Mouse (Mus musculus) heart, adult 2 months (tissue): ENCODE measurements around the gene Tango6. TPM values are rescaled to one million over a fixed set of nuclear protein-coding genes. Genes with fewer than 3 reads are reported as not detected.
"Not testable (repeated sequence)": the region's sequence is repeated elsewhere in the genome, so short reads cannot be mapped to it uniquely, and the experiment has no call there.

Source experiments
- DNase-seq, 2 experiments: peaks; one replicate each; pipeline ENCODE4 v3.0.0; 2021
- H3K27ac ChIP-seq: fragments of 200-600 bp; 2 replicates; pipeline ENCODE4 v1.8.1; 2022
- H3K27me3 ChIP-seq: fragments of 200-500 bp; 2 replicates; pipeline ENCODE4 v1.6.1; 2012; ENCODE audit warnings: mild to moderate bottlenecking, low read length, inconsistent platforms, mixed read lengths; ENCODE audit not compliant: control insufficient read depth, insufficient read depth
- H3K36me3 ChIP-seq: fragments of 200-500 bp; 2 replicates; pipeline ENCODE4 v1.6.1; 2012; ENCODE audit warnings: low read length, inconsistent platforms; ENCODE audit not compliant: control insufficient read depth, insufficient read depth
- H3K4me1 ChIP-seq: fragments of 200-500 bp; 2 replicates; pipeline ENCODE4 v1.6.1; 2011; ENCODE audit warnings: low read length; ENCODE audit not compliant: control insufficient read depth, insufficient read depth
- H3K4me3 ChIP-seq: fragments of 200-600 bp; 2 replicates; pipeline ENCODE4 v1.8.1; 2022
- H3K79me2 ChIP-seq: fragments of 200-500 bp; replicated peaks from 2 replicates; pipeline ENCODE4 v1.6.1; 2012; ENCODE audit warnings: mild to moderate bottlenecking, inconsistent platforms, low read length, moderate library complexity, mixed read lengths; ENCODE audit not compliant: control insufficient read depth, insufficient read depth
- H3K9ac ChIP-seq: fragments of 200-500 bp; 2 replicates; pipeline ENCODE4 v1.6.1; 2012; ENCODE audit warnings: low read depth, mild to moderate bottlenecking, control low read depth, inconsistent platforms, low read length, mixed read lengths
- CTCF ChIP-seq: fragments of 200-600 bp; IDR thresholded peaks from 2 replicates; pipeline ENCODE4 v1.8.1; 2022; ENCODE audit warnings: antibody characterized with exemption, mild to moderate bottlenecking, moderate library complexity
- EP300 ChIP-seq: fragments of 200-500 bp; IDR thresholded peaks from 2 replicates; pipeline ENCODE4 v1.6.1; 2011; ENCODE audit warnings: low read depth, low read length, control low read depth; ENCODE audit not compliant: insufficient read depth
- POLR2A ChIP-seq: fragments of 200-500 bp; IDR thresholded peaks from 2 replicates; pipeline ENCODE4 v1.6.1; 2011; ENCODE audit warnings: mild to moderate bottlenecking, low read depth, low read length, control low read depth; ENCODE audit not compliant: insufficient read depth
- WGBS: fragments of 180-500 bp; shearing (Covaris S2); methylation state at CpG from one replicate; pipeline ENCODE4 v1.1.7; 2018; 5-methylcytosine and 5-hydroxymethylcytosine counted together
- intact Hi-C: fragments of 180-260 bp; cut with DNase I; formaldehyde crosslinking; loops from one replicate; pipeline ENCODE4 v1.15.1; 2025
- polyA plus RNA-seq: library from polyadenylated mRNA; depleted of rRNA; stranded (reverse); fragments of >200 nt; gene quantifications from 2 replicates; pipeline ENCODE4 v1.2.3, GENCODE M21; 2012
- total RNA-seq, 2 experiments: library from RNA; stranded (reverse); gene quantifications; 2 replicates each; pipeline ENCODE4 v1.2.3; 2021

The Tango6 gene
- total and polyA plus RNA-seq, 3 experiments = 5.2 to 10.5 (median 10.2) TPM

DNA sequence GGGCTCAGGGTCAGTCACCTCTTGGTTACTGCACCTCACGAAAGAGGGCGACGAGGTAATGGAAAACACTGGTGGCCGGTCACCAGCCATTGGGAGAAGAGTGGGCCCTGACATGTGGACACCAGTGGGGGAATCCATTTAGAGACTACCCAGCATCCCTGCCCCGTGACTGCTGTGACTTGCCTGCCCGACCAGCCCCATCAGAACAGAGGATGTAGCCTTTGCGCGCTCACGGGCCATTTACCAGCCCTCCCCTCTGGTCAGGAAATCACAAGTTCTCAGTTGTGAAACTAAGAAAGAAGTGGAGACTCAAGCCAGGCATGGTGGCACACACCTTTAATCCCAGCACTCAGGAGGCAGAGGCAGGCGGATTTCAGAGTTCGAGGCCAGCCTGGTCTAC lies 118.4 kb downstream of the Tango6 start:
- H3K36me3 ChIP-seq = peaks cover 2% of the 10 kb centered on the region
- DNase-seq = peak in 1 of 2 experiments; percentile 8
- WGBS = 77% methylated on average over 11 of the region's 11 CpGs
- H3K27me3 ChIP-seq = no peaks in the 10 kb centered on the region
- TF ChIP-seq POLR2A = no peak
- TF ChIP-seq EP300 = no peak
- TF ChIP-seq CTCF = no peak
- intact Hi-C loops = no loop called here
- peaks cover 5% of the 10 kb centered on the region for H3K4me1 ChIP-seq
- H3K4me3 ChIP-seq = no peak overlapping the region
- H3K79me2 ChIP-seq = no peaks in the 10 kb centered on the region
- H3K9ac ChIP-seq = no peak overlapping the region
- peak overlapping the region; percentile 20; the same call in 1 of the 2 replicates for H3K27ac ChIP-seq

DNA sequence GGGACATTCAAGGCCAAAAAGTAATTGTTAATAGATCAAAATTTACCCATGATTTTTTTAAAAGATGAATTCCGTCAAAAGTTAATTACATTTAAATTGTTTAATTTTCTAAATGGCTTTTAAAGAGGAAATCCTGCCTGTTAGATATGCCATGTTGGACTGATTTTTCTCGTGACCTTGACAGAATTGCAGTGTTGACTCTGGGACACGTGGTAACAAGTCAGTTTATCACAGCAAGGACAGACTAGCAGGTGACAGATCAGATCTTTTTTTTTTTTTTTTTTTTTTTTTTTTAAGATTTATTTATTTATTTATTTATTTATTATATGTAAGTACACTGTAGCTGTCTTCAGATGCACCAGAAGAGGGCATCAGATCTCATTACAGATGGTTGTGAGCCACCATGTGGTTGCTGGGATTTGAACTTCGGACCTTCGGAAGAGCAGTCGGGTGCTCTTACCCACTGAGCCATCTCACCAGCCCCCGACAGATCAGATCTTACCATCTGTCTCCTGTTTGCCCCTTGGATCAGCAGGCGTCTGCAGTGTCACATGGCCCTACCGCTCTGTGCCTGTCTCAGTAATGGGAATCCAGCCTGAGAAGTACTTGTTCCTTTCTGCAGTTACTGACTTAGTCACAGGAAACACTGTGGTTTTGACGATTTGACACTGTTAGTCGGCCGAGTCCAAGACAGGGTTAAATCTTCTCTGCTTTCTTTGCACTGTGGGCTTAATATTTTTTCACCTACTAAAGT lies 119.7 kb downstream of the Tango6 start:
- H3K79me2 ChIP-seq, DNase-seq, H3K4me1 ChIP-seq, H3K27me3 ChIP-seq, H3K27ac ChIP-seq, intact Hi-C loops, H3K9ac ChIP-seq, H3K36me3 ChIP-seq, H3K4me3 ChIP-seq: not testable (repeated sequence)
- 84% methylated on average over 12 of the region's 12 CpGs for WGBS

DNA sequence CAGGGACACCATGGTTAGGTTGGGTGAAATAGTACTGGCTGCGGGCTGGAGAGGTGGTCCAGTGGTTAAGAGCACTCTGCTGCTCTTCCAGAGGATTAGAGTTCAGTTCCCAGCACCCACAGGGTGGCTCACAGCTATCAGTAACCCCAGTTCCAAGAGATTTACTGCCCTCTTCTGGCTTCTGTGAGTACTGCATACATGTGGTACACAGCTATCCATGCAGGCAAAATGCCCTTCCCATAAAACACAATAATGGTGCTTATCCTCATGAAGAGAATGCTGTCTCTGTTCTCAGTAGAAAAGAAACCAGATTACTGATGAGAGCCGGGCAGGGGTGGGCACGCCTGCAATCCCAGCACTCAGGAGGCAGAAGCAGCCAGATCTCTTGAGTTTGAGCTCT lies 123.0 kb downstream of the Tango6 start:
- H3K27ac ChIP-seq = no peak overlapping the region
- H3K4me3 ChIP-seq = no peak overlapping the region
- no peak overlapping the region for H3K9ac ChIP-seq
- no peak for DNase-seq
- TF ChIP-seq POLR2A = no peak
- peak; percentile 48 for TF ChIP-seq CTCF
- TF ChIP-seq EP300 = no peak
- no peaks in the 10 kb centered on the region for H3K27me3 ChIP-seq
- no peaks in the 10 kb centered on the region; the same call in 1 of the 2 replicates for H3K36me3 ChIP-seq
- intact Hi-C loops = no loop called here
- H3K79me2 ChIP-seq = no peaks in the 10 kb centered on the region
- WGBS = 98% methylated on average over 3 of the region's 3 CpGs
- H3K4me1 ChIP-seq = peaks cover 1% of the 10 kb centered on the region

DNA sequence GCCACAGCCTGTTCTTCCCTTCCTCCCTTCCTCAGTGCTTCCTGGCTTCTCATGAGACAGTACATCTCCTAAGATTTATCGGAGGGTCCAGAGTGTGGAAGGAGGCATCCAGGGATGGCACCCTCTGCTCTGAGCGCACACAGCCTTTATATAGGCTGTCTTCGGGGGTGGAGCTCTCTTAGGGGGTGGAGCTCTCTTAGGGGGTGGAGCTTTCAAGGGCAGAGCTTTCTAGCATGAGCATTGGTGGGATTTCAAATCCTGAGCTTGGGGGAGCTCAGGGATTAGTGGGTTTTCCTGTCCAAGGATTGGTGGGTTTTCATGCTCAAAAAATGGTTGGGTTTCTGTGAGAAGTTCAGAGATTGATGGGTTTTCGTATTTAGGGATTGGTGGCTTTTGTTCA lies 124.6 kb downstream of the Tango6 start:
- no peak for DNase-seq
- Histone ChIP-seq H3K36me3 (no peaks in the 10 kb centered on the region), H3K4me3 (no peak overlapping the region), H3K9ac (no peak overlapping the region), H3K4me1 (no peaks in the 10 kb centered on the region), H3K79me2 (no peaks in the 10 kb centered on the region), H3K27me3 (no peaks in the 10 kb centered on the region), H3K27ac (no peak overlapping the region)
- TF ChIP-seq EP300 = no peak
- TF ChIP-seq CTCF = no peak
- TF ChIP-seq POLR2A = no peak
- 98% methylated on average over 4 of the region's 4 CpGs for WGBS
- intact Hi-C loops = no loop called here

DNA sequence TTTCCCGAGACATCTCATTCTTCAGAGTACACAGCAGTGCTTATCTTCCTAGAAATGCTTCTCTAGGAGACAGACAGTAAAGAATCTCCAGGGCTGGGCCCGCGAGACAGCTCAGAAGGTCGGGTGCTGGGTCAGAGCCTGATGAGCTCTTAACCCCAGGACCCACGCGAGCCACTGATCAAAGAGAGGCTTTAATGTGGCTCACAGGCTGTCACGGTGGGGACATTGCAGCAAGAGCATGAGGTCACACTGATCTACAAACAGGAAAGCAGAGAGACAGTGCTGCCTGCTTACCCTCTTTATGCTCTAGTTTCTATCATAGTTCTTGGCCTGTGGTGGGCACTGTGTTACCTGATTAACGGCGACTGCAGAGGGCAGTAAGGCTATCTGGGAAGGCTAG lies 126.9 kb downstream of the Tango6 start:
- no peaks in the 10 kb centered on the region for H3K4me1 ChIP-seq
- WGBS = 74% methylated on average over 9 of the region's 9 CpGs
- H3K27me3 ChIP-seq = no peaks in the 10 kb centered on the region
- H3K9ac ChIP-seq = no peak overlapping the region
- intact Hi-C loops = no loop called here
- no peaks in the 10 kb centered on the region for H3K36me3 ChIP-seq
- TF ChIP-seq CTCF = peak; percentile 16; the same call in 1 of the 2 replicates
- TF ChIP-seq POLR2A = no peak
- TF ChIP-seq EP300 = no peak
- no peak overlapping the region for H3K4me3 ChIP-seq
- H3K27ac ChIP-seq = no peak overlapping the region
- no peak for DNase-seq
- no peaks in the 10 kb centered on the region for H3K79me2 ChIP-seq

DNA sequence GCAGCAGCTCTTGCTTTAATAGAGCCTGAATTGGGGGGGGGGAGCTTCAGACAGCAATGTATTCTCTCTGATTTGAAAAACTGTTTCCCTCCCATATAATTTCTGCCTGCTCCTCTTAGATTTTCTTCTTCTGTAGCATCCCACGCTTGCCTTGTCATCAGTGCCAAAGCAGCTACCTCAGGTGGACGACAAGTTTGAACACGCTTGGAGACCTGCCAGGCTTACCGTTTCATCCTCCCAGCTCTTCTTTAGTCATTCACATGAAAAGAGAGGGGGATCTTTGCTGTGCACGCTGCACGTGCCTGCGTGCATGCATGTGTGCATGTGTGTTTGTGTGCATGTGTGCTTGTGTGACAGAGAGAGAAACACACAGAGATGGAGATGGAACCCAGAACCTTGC lies 127.5 kb downstream of the Tango6 start:
- DNase-seq = no peak
- TF ChIP-seq EP300 (no peak), CTCF (no peak), POLR2A (no peak)
- Histone ChIP-seq H3K27me3 (no peaks in the 10 kb centered on the region), H3K36me3 (no peaks in the 10 kb centered on the region), H3K27ac (no peak overlapping the region), H3K4me1 (no peaks in the 10 kb centered on the region), H3K4me3 (no peak overlapping the region), H3K9ac (no peak overlapping the region), H3K79me2 (no peaks in the 10 kb centered on the region)
- 91% methylated on average over 7 of the region's 7 CpGs for WGBS
- intact Hi-C loops = no loop called here
